Mouse (Mus musculus): ENCODE results near the gene Cct7.

DNA sequence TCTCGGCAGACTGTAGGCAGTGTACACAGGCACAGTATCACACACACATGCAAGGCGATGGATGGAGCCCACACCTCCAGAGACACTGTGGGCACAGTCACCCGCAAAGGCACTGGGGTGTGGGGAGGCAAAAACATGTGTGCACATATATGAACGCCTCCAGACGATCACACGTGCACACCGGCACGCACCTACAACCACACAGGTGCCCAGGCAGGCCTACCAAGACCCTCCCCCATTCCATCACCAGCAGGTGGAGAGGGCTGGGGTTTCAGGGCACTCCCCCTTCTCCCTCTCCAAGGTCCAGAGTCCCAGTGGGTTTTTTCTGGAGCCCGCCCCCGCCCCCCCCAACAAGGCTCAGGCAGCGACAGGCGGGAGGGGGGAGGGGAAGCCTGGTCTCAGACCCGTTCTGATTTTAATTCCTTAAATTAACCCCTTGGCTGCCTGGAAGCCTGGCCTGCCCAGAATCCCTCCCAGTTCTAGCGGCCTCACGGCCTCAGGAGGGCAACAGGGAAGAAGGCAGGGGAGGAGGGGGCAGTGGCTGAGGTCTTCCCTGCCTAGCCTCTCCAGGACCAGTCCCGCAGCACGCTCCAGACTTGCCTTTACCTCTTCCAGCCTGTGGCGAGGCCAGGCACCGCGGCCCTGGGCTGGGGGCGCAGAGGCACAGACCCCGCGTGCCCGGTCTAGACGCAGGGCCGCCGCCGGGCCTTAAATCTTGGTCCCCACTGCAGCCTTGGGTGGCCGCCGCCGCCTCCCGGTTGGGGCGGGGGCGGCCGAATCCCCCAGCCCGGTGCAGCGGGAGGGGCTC is 51.0 kb downstream of the Cct7 start:
- TF ChIP-seq POLR2A (IDR thresholded peaks at IDR 0.05; ENCODE audit: insufficient read length, low read depth), result no peak
- no peak for TF ChIP-seq TCF3 (IDR thresholded peaks at IDR 0.05; ENCODE audit: insufficient read length, low read depth)
- no peak for TF ChIP-seq POLR2AphosphoS2 (IDR thresholded peaks at IDR 0.05; ENCODE audit: insufficient read length, low read depth)
- no peak for TF ChIP-seq MAX (IDR thresholded peaks at IDR 0.05; ENCODE audit: low read depth)
- no peak for TF ChIP-seq MYOD1 (IDR thresholded peaks at IDR 0.05; ENCODE audit: control insufficient read depth in 1 of 3, insufficient read length in 2 of 3, low read depth in 2 of 3)

Data from myocyte (in vitro differentiated cells).